Mouse (Mus musculus): Measurements from ENCODE around the gene Mtrex. TPM values are rescaled to one million over a fixed set of nuclear protein-coding genes. Genes with fewer than 3 reads are reported as not detected.

Mtrex gene
- polyA plus RNA-seq, 1 experiment from 2014 or later, result 53.8 TPM

DNA sequence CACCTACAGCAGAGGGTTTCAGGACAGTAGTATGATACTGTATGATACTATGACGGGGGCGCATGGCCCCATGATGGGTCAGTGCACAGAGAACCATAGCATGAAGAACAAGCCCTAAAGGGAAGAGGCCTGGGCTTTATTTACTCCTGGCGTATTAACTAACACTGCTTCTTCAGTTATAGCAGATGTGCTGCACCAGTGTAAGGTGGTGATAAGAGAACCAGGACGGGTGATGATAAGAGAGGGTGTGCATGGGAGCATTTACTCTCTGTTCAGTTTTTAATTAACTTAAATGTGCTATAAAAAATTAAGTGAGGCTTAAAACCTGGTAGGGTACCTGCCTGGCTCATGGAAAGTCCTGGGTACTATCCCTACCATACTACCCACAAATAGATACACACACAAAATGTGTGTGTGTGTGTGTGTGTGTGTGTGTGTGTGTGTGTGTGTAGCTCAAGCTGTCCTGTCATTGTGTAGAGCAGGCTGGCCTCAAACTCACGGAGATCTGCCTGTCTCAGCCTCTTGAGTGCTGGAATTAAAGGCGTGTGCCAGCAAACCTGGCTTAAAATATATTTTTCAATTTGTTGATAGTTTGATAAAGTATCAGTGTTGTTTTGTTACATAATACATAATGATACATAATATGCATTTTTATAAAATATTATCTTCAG is 88.5 kb downstream of the Mtrex start:
- Histone ChIP-seq H3K27ac (no peak overlapping the region), H3K4me3 (no peak overlapping the region), H3K4me1 (peaks cover 15% of the 10 kb centered on the region), H3K9me3 (no peaks in the 10 kb centered on the region), H3K9ac (no peak overlapping the region), H3K27me3 (no peaks in the 10 kb centered on the region), H3K36me3 (no peaks in the 10 kb centered on the region), H3K4me2 (no peak overlapping the region)
- WGBS, result 95% methylated on average over 6 of the region's 6 CpGs
- ATAC-seq (ENCODE audit: insufficient number of reproducible peaks, low FRiP score, low TSS enrichment, low read depth), result no peak

DNA sequence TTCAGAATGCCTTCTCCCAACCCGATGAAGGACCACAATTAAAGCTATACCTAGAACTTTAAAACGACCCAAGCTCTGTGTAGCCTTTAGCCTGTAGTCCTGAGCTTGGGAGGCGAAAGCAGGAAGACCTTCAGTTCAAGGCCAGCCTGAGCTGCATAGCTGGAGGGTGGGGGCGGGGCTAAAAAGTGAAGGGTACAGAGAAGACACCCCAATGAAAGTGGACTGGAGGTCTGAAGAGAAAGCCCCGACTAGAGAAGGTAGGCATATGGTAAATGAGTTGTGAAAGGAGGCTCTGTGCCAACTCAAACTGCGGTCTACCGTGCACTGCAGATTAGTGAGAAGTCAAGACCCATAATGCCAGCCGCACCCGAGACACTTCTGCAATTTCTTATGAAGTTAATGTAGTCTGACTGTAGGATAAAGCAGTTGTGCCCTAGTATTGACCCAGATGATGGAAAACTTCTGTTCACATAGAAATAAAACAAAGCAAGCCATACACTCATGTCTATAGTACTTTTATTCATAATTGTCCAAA is 89.5 kb downstream of the Mtrex start:
- no peak overlapping the region for H3K4me2 ChIP-seq
- no peak overlapping the region for H3K9ac ChIP-seq
- H3K36me3 ChIP-seq, result no peaks in the 10 kb centered on the region
- no peak overlapping the region for H3K4me3 ChIP-seq
- ATAC-seq (ENCODE audit: insufficient number of reproducible peaks, low FRiP score, low TSS enrichment, low read depth), result no peak
- WGBS, result 72% methylated on average over 9 of the region's 9 CpGs
- no peaks in the 10 kb centered on the region for H3K27me3 ChIP-seq
- no peaks in the 10 kb centered on the region for H3K9me3 ChIP-seq
- peaks cover 18% of the 10 kb centered on the region for H3K4me1 ChIP-seq
- H3K27ac ChIP-seq, result no peak overlapping the region

DNA sequence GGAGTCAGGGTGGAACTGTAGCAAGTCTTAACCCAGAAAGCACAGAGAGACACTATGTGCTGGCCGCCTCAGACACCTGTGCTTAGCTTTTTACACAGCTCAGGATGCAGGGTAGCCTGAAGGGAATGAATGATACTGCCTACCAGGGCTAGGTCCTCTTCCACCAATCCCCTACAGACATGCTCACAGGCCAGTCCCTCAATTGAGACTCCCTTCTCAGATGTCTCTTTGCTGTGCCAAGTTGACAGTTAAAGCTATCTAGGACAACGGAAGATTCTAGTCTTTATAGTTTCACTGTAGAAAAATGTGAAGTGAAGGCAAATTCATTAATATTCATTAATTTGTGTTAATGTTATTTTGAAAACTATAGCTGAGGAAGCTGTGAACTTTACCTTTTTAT is 90.2 kb downstream of the Mtrex start:
- Histone ChIP-seq H3K27ac (no peak overlapping the region), H3K4me2 (no peak overlapping the region), H3K36me3 (no peaks in the 10 kb centered on the region), H3K27me3 (no peaks in the 10 kb centered on the region), H3K9me3 (no peaks in the 10 kb centered on the region), H3K9ac (no peak overlapping the region), H3K4me1 (peaks cover 18% of the 10 kb centered on the region), H3K4me3 (no peak overlapping the region)
- WGBS, result 87% methylated on average over 2 of the region's 2 CpGs
- no peak for ATAC-seq (ENCODE audit: insufficient number of reproducible peaks, low FRiP score, low TSS enrichment, low read depth)

DNA sequence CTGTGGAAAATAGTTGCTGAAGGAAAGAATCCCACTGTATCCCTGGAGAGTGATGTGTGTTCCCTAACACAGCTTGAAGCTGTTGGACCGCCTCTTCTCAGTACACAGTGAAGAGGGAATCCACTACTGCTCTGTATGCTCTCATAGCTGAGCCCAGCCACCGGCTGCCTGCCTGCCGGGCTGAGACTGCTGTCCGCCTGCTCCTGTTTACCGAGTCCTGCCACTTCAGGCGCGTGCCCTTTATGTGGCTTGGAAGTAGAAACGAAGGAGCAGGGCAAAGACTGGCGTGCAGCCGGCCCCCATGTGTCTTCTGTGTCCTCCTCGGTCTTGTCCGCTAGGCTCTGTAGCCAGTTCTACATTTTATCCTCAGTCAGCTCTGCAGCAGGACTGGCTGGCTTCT is 92.1 kb downstream of the Mtrex start:
- Histone ChIP-seq H3K4me3 (no peak overlapping the region), H3K9ac (no peak overlapping the region), H3K9me3 (no peaks in the 10 kb centered on the region), H3K36me3 (no peaks in the 10 kb centered on the region), H3K27me3 (no peaks in the 10 kb centered on the region), H3K4me2 (0 out of 2 replicates have a peak overlapping the region, but pooled peaks have one; percentile 19), H3K4me1 (peaks cover 13% of the 10 kb centered on the region), H3K27ac (no peak overlapping the region)
- 43% methylated on average over 12 of the region's 12 CpGs for WGBS
- no peak for ATAC-seq (ENCODE audit: insufficient number of reproducible peaks, low FRiP score, low TSS enrichment, low read depth)

DNA sequence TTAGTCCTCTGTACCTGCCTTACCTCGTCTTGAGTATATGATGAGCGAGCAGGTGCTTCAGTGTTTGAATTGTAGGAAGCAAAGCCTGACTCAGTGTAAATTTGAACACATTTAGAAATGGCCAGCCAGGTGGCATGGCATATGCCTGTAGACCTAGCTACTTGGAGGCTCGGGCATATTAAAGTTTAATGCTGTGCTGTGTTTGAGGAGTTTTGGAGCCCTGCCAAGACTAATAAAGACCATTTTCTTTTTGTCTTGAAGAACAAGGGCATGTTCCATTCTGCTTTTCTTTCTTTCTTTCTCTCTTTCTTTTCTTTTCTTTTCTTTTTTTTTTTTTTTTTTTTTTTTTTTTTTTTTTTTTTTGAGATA is 93.3 kb downstream of the Mtrex start:
- peaks cover 13% of the 10 kb centered on the region for H3K4me1 ChIP-seq
- no peaks in the 10 kb centered on the region for H3K36me3 ChIP-seq
- 47% methylated on average over 3 of the region's 3 CpGs for WGBS
- no peak overlapping the region for H3K27ac ChIP-seq
- H3K27me3 ChIP-seq, result no peaks in the 10 kb centered on the region
- H3K4me2 ChIP-seq, result no peak overlapping the region
- no peak overlapping the region for H3K4me3 ChIP-seq
- no peak overlapping the region for H3K9ac ChIP-seq
- H3K9me3 ChIP-seq, result no peaks in the 10 kb centered on the region
- no peak for ATAC-seq (ENCODE audit: insufficient number of reproducible peaks, low FRiP score, low TSS enrichment, low read depth)

DNA sequence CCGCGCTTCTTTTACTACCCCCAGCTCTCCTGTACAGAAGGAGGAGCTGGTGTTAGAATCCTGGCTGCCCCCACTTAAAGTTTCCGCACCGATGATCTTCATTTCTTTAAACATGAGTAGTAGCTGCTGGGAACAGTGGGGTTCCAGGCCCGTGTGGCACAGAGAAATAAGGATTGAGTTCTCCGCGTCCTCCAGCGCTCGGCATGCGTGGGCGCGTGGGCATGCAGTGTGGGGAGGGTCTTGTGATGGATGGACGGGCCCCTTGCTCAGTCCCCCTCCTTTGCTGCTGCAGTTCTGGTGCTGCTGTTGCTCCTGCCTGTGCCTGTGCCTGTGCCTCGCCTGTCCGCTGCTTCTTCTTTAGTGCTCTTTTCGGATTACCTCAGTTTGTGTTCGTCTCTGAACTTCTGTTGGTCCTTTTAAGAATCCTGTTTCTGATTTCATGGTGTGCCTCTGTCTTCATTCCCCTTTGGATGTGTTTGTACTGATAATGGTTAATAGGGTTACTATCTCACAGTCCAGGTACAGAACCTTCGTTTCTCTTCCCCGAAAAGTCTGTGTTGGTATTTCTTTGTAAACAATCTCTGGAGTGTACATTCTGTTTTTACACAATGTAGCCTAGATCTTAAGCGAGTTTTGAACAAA is 93.8 kb downstream of the Mtrex start:
- peaks cover 13% of the 10 kb centered on the region for H3K4me1 ChIP-seq
- H3K27ac ChIP-seq, result no peak overlapping the region
- no peak overlapping the region for H3K4me2 ChIP-seq
- 72% methylated on average over 20 of the region's 20 CpGs for WGBS
- no peak overlapping the region for H3K9ac ChIP-seq
- H3K4me3 ChIP-seq, result no peak overlapping the region
- H3K36me3 ChIP-seq, result no peaks in the 10 kb centered on the region
- ATAC-seq (ENCODE audit: insufficient number of reproducible peaks, low FRiP score, low TSS enrichment, low read depth), result no peak
- no peaks in the 10 kb centered on the region for H3K27me3 ChIP-seq
- H3K9me3 ChIP-seq, result no peaks in the 10 kb centered on the region

DNA sequence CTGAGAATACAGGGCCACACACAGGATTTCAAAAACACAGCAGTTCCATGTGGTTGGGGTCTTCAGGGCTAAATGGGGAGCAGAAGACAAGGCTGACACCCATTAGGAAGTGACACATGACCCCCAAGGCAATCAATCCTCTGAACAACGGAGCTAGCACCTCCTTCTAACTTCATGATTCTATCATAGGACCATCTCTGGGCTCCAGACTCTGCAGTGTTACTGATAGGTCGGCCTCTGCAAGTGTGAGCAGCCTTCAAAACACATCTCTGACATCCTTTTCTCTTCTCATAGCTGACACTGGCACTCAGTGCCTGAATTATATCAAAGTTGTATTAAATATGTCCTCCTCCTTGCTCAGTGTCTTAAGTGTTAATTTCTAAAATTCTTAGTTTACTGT is 94.6 kb downstream of the Mtrex start:
- ATAC-seq (ENCODE audit: insufficient number of reproducible peaks, low FRiP score, low TSS enrichment, low read depth), result no peak
- Histone ChIP-seq H3K4me1 (peaks cover 10% of the 10 kb centered on the region), H3K4me3 (no peak overlapping the region), H3K9ac (no peak overlapping the region), H3K27ac (no peak overlapping the region), H3K9me3 (no peaks in the 10 kb centered on the region), H3K4me2 (no peak overlapping the region), H3K36me3 (no peaks in the 10 kb centered on the region), H3K27me3 (no peaks in the 10 kb centered on the region)
- 33% methylated on average over 2 of the region's 2 CpGs for WGBS

DNA sequence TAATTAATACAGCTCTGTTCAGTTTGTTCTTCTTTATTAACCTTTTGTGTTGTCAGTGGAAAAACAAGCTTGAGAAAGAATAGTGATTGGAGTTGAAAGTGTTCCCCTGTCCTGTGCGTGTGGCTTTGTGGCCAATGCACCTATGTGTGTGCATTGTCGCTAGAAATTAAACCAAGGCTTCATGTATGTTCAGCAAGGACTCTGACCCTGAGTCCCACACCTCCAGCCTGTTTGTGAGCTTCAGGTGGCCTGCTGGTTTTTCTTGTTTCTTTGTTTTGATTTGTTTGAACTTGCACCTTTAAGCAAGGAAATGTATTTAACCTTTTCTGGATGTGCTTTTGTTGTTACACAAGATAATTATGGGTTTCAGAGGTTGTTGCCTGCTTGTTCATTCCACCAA is 97.6 kb downstream of the Mtrex start:
- no peak for ATAC-seq (ENCODE audit: insufficient number of reproducible peaks, low FRiP score, low TSS enrichment, low read depth)
- 87% methylated on average over 2 of the region's 2 CpGs for WGBS
- H3K9me3 ChIP-seq, result no peaks in the 10 kb centered on the region
- peaks cover 3% of the 10 kb centered on the region; the same call in 1 of the 2 replicates for H3K4me1 ChIP-seq
- no peak overlapping the region for H3K9ac ChIP-seq
- H3K4me3 ChIP-seq, result no peak overlapping the region
- H3K36me3 ChIP-seq, result no peaks in the 10 kb centered on the region; the same call in 1 of the 2 replicates
- H3K4me2 ChIP-seq, result no peak overlapping the region
- no peak overlapping the region for H3K27ac ChIP-seq
- no peaks in the 10 kb centered on the region for H3K27me3 ChIP-seq

DNA sequence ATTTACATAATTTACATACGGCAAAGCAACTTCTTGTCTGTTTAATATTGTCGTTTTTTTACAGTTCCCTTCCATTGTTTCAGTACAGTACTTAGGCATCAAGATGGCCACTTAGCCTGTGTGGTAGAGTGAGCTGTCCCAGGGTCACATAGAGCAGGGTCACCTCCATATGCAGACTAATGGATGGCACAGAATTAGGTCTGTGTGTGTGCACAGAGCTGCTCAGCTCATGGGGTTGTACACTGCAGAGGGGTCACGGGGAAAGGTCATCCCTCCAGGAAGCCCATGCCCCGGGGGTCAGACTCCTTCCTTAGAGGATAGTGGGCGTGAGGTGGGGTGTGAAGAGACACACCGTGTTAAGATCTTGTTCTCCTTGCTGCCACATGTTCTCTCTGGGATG is 101.7 kb downstream of the Mtrex start:
- no peaks in the 10 kb centered on the region for H3K27me3 ChIP-seq
- no peaks in the 10 kb centered on the region for H3K9me3 ChIP-seq
- ATAC-seq (ENCODE audit: insufficient number of reproducible peaks, low FRiP score, low TSS enrichment, low read depth), result no peak
- H3K27ac ChIP-seq, result no peak overlapping the region
- H3K9ac ChIP-seq, result no peak overlapping the region
- peaks cover 3% of the 10 kb centered on the region for H3K36me3 ChIP-seq
- H3K4me3 ChIP-seq, result no peak overlapping the region
- no peaks in the 10 kb centered on the region for H3K4me1 ChIP-seq
- 53% methylated on average over 6 of the region's 6 CpGs for WGBS
- no peak overlapping the region for H3K4me2 ChIP-seq

DNA sequence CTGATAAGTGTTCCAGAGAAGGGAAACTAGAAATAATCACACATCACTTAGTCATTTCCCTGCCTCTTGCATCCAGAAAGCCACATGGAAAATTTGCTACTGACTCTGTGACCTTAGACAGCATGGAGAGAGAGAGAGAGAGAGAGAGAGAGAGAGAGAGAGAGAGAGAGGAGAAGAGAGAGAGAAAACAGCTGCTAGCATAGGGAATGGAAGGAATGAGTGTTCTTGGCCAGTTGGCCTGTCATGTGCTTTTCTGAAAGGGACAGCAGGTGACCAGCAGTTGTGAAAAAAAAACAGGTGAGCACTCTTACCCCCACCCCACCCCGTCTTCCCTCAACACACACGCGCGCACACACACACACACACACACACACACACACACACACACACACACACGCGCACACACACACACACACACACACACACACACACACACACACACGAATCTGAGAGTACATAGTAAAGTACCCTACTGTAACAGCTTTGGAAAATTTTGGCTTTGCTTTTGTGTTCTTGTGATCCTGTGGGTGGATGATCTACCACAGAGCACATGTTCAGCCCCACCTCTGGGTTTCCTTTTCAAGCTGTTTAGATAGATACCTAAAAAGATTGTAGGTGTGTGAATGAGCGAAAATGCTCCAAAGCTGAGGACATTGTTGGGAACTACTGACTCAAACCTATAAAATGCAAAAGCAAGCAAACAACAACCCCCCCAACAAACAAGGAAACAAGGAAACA is 103.1 kb downstream of the Mtrex start:
- 94% methylated on average over 2 of the region's 8 CpGs for WGBS
- H3K36me3 ChIP-seq, result peaks cover 3% of the 10 kb centered on the region
- ATAC-seq (ENCODE audit: insufficient number of reproducible peaks, low FRiP score, low TSS enrichment, low read depth), result no peak
- no peak overlapping the region for H3K4me2 ChIP-seq
- no peaks in the 10 kb centered on the region for H3K4me1 ChIP-seq
- no peaks in the 10 kb centered on the region for H3K9me3 ChIP-seq
- no peaks in the 10 kb centered on the region for H3K27me3 ChIP-seq
- H3K9ac ChIP-seq, result no peak overlapping the region
- no peak overlapping the region for H3K27ac ChIP-seq
- H3K4me3 ChIP-seq, result no peak overlapping the region

DNA sequence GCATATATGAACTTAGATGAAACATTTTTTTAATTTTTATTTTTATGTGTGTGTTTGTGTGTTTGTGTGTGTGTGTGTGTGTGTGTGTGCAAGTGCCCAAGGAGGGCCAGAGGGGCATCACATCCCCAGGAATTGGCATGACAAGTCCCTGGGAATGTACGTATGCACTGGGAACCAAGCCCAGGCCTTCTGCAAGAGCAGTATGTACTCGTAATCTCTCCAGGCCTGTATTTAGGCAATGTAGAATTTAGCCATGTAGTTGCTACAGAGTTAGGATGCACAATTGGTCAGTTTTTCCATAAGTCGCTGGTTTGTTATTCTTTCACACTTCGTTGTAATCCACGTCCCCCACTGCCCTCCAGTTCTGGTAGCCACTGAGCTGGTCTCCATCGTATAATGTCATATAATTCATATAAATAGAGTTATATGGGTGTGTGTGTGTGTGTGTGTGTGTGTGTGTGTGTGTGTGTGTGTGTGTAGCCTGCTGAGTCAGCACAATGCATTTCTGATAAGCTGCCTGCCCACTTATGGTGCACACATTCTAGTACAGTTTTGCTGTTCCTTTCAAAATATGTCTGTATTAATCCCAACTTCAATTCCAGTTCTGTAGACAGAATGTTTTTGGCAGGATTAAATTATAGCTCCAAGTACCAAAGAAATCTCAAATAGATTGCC is 103.8 kb downstream of the Mtrex start:
- Histone ChIP-seq H3K9ac (no peak overlapping the region), H3K4me2 (no peak overlapping the region), H3K27ac (0 out of 2 replicates have a peak overlapping the region, but pooled peaks have one; percentile 12), H3K4me1 (no peaks in the 10 kb centered on the region), H3K9me3 (no peaks in the 10 kb centered on the region), H3K27me3 (no peaks in the 10 kb centered on the region), H3K36me3 (peaks cover 3% of the 10 kb centered on the region), H3K4me3 (no peak overlapping the region)
- 65% methylated on average over 6 of the region's 6 CpGs for WGBS
- ATAC-seq (ENCODE audit: insufficient number of reproducible peaks, low FRiP score, low TSS enrichment, low read depth), result no peak

Measured in limb, embryonic 15.5 days (tissue).